In genomic region chr12:15456369-15456768, GRCm38 (mm10) we compare ENCODE assay signal across 5 mouse cellular contexts.
DNase-seq lines count a peak whose midpoint lies in the region.
"Not testable (repeated sequence)": the region's sequence is repeated elsewhere in the genome, so short reads cannot be mapped to it uniquely, and the experiment has no call there.

No protein-coding gene starts in this region.

- not testable (repeated sequence) for H3K9me3 ChIP-seq in ES-E14 (ENCODE audit: control insufficient read depth, insufficient read depth, low read depth, low read length)

- in situ Hi-C loops in ES-E14 (cut with MboI; ENCODE audit: low sequenced_read_pairs in 2 of 2, unreplicated experiment in 2 of 2) = not testable (repeated sequence)

- H3K4me3 ChIP-seq in ES-E14 (ENCODE audit: insufficient read depth in 1 of 2, low read depth in 1 of 2, low read length in 2 of 2, poor library complexity in 1 of 2, severe bottlenecking in 1 of 2) = not testable (repeated sequence)

- not testable (repeated sequence) for H3K27ac ChIP-seq in ES-E14 (ENCODE audit: insufficient read depth, low read depth, low read length, poor library complexity, severe bottlenecking)

- not testable (repeated sequence) for H3K36me3 ChIP-seq in ES-E14 (ENCODE audit: control insufficient read depth, insufficient read depth, low read length, poor library complexity, severe bottlenecking)

- DNase-seq in ES-CJ7 (ENCODE audit: low read depth, low spot score) = peak; percentile 94
- peak; percentile 47 for DNase-seq in ES-E14 (ENCODE audit: low read depth, low spot score)
- peak; percentile 93 for DNase-seq in R1 (ENCODE audit: low read depth, low spot score)
- DNase-seq in WW6 (ENCODE audit: low read depth, low spot score) = peak; percentile 38
- peak; percentile 90 for DNase-seq in ZHBTc4 (ENCODE audit: low read depth, low spot score)

- not testable (repeated sequence) for H3K4me1 ChIP-seq in ES-E14 (ENCODE audit: control insufficient read depth in 2 of 2, insufficient read depth in 2 of 2, low read length in 2 of 2, poor library complexity in 1 of 2)

- H3K9ac ChIP-seq in ES-E14 (ENCODE audit: insufficient read depth, low read depth, low read length, poor library complexity, severe bottlenecking) = not testable (repeated sequence)

Comparison
In these comparisons a context has a peak if more than half of its experiments do, and no peak if none do; other contexts are left out.
1. DNase-seq: peak in every context shown above with its lines; median percentile 94 in ES-CJ7; 93 in R1; 90 in ZHBTc4; 47 in ES-E14; 38 in WW6.